18 mouse cellular contexts compared by ENCODE assay signal in the genomic region with DNA sequence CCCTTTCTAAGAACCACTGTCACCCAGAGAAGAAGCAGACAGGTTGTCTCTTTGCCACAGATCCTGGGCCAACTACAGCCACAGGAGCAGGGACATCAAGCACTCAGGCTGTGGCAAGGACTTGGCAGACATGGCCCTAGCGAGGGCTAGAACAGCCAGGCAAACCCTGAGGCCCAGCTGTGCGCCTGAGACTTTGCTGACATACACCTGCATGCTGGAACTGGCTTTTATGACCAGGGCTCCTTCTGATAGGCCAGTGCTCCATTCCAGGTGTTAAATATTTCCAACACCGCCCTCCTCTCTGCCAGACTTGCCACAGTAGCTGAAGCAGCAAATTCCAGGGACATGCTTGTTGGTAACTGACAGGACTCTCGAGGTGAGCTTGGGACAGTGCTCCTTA. TPM values are rescaled to one million over a fixed set of nuclear protein-coding genes. Genes with fewer than 3 reads are reported as not detected.
DNase-seq lines count a peak whose midpoint lies in the region; ATAC-seq lines count a peak whose summit lies in the region.
"Had no signal": no experiment of that assay in that cellular context is flagged by ENCODE, and none has a peak within 500 bp of the region (broad histone marks: within the 10 kb centered on the region; RNA-seq: fewer than 3 reads in every experiment).

No protein-coding gene starts in this region.

- no peak for DNase-seq in limb, embryonic 10.5 days (ENCODE audit: low spot score)
- peak; percentile 91 for DNase-seq in kidney, adult 9 months
- peak; percentile 21 to 50 for DNase-seq in kidney, postnatal 4 days
- no peak for DNase-seq in ovary, postnatal 10 days (ENCODE audit: low spot score)
- no peak for DNase-seq in lung, postnatal 14 days
- DNase-seq in hindbrain, embryonic 10.5 days (ENCODE audit: low spot score): no peak
- DNase-seq: cerebellum, postnatal 25 days; liver, embryonic 13.5 days; spleen, adult 18-20 months; thymus, postnatal 25 days had no signal

- no peaks in the 10 kb centered on the region for H3K27me3 ChIP-seq in limb, embryonic 12.5 days
- no peaks in the 10 kb centered on the region for H3K27me3 ChIP-seq in limb, embryonic 10.5 days (ENCODE audit: low read depth, poor library complexity, severe bottlenecking)
- no peaks in the 10 kb centered on the region for H3K27me3 ChIP-seq in intestine, embryonic 15.5 days (replicated peaks)
- no peaks in the 10 kb centered on the region; the same call in 1 of the 2 replicates for H3K27me3 ChIP-seq in hindbrain, embryonic 10.5 days (ENCODE audit: insufficient read depth, poor library complexity, severe bottlenecking)
- H3K27me3 ChIP-seq: lung, embryonic 15.5 days had no signal

- no peak overlapping the region for H3K4me3 ChIP-seq in limb, embryonic 12.5 days (replicated peaks)
- H3K4me3 ChIP-seq in limb, embryonic 10.5 days: no peak overlapping the region
- no peak overlapping the region for H3K4me3 ChIP-seq in intestine, embryonic 15.5 days (replicated peaks)
- no peak overlapping the region for H3K4me3 ChIP-seq in hindbrain, embryonic 10.5 days
- H3K4me3 ChIP-seq: left cerebral cortex, adult 2 months; liver, embryonic 13.5 days; lung, embryonic 15.5 days had no signal

- H3K9ac ChIP-seq in limb, embryonic 12.5 days (replicated peaks): no peak overlapping the region
- H3K9ac ChIP-seq in intestine, embryonic 15.5 days: no peak overlapping the region
- H3K9ac ChIP-seq: liver, embryonic 13.5 days; lung, embryonic 15.5 days had no signal

- ATAC-seq in limb, embryonic 12.5 days (ENCODE audit: insufficient number of reproducible peaks, insufficient read depth, low FRiP score, low TSS enrichment, low read depth): no peak
- ATAC-seq in intestine, embryonic 15.5 days: peak; percentile 86
- ATAC-seq: forebrain, embryonic 16.5 days; hindbrain, embryonic 16.5 days had no signal

- 71% methylated on average over 4 of the region's 4 CpGs for WGBS in limb, embryonic 12.5 days
- 74% methylated on average over 4 of the region's 4 CpGs for WGBS in limb, embryonic 10.5 days
- WGBS in intestine, embryonic 15.5 days: 54% methylated on average over 4 of the region's 4 CpGs
- WGBS in hindbrain, embryonic 10.5 days: 84% methylated on average over 4 of the region's 4 CpGs

- H3K4me1 ChIP-seq in limb, embryonic 12.5 days (replicated peaks): peaks cover under 1% of the 10 kb centered on the region
- peaks cover 6% of the 10 kb centered on the region for H3K4me1 ChIP-seq in limb, embryonic 10.5 days
- 0 out of 2 replicates have a peak, but pooled peaks cover 3% of the 10 kb centered on the region for H3K4me1 ChIP-seq in intestine, embryonic 15.5 days (replicated peaks)
- H3K4me1 ChIP-seq in hindbrain, embryonic 10.5 days (replicated peaks): peaks cover 18% of the 10 kb centered on the region
- H3K4me1 ChIP-seq: liver, embryonic 13.5 days; lung, embryonic 15.5 days had no signal

- H3K36me3 ChIP-seq in limb, embryonic 12.5 days: no peaks in the 10 kb centered on the region
- no peaks in the 10 kb centered on the region for H3K36me3 ChIP-seq in limb, embryonic 10.5 days
- H3K36me3 ChIP-seq in intestine, embryonic 15.5 days: no peaks in the 10 kb centered on the region
- no peaks in the 10 kb centered on the region for H3K36me3 ChIP-seq in hindbrain, embryonic 10.5 days
- H3K36me3 ChIP-seq: G1E; liver, embryonic 13.5 days; lung, embryonic 15.5 days had no signal

- H3K9me3 ChIP-seq in limb, embryonic 12.5 days: peaks cover 7% of the 10 kb centered on the region; the same call in 1 of the 2 replicates
- H3K9me3 ChIP-seq in limb, embryonic 10.5 days (replicated peaks): no peaks in the 10 kb centered on the region
- H3K9me3 ChIP-seq in intestine, embryonic 15.5 days: no peaks in the 10 kb centered on the region
- H3K9me3 ChIP-seq in hindbrain, embryonic 10.5 days: no peaks in the 10 kb centered on the region
- H3K9me3 ChIP-seq: G1E; liver, embryonic 13.5 days; lung, embryonic 15.5 days had no signal

- 0 out of 2 replicates have a peak overlapping the region, but pooled peaks have one; percentile 4 for H3K27ac ChIP-seq in limb, embryonic 12.5 days
- no peak overlapping the region for H3K27ac ChIP-seq in limb, embryonic 10.5 days
- H3K27ac ChIP-seq in intestine, embryonic 15.5 days: no peak overlapping the region
- H3K27ac ChIP-seq in hindbrain, embryonic 10.5 days: no peak overlapping the region
- H3K27ac ChIP-seq: left cerebral cortex, adult 2 months; liver, embryonic 13.5 days; lung, embryonic 15.5 days had no signal

- H3K4me2 ChIP-seq in limb, embryonic 12.5 days: no peak overlapping the region
- no peak overlapping the region for H3K4me2 ChIP-seq in intestine, embryonic 15.5 days (replicated peaks)
- H3K4me2 ChIP-seq: heart, embryonic 11.5 days; liver, embryonic 13.5 days; lung, embryonic 15.5 days had no signal

RNA-seq across cellular contexts. Expression of gene Slc2a12, which starts 3.9 kb away (rescaled TPM):
- 1.4 and 1.5 TPM in 2 replicates for polyA plus RNA-seq in limb, embryonic 12.5 days (2016; fragmentation: Nextera tagmentation; extraction: Ambion mirVana)
- 0.44 and 1.2 TPM in 2 replicates for polyA plus RNA-seq in limb, embryonic 10.5 days (2016; fragmentation: Nextera tagmentation; extraction: Ambion mirVana)
- 0.38 and 0.40 TPM in 2 replicates for polyA plus RNA-seq in intestine, embryonic 15.5 days (2015; fragmentation: Nextera tagmentation; extraction: Ambion mirVana)
- 1.9 and 2.0 TPM in 2 replicates for polyA plus RNA-seq in hindbrain, embryonic 10.5 days (2016; fragmentation: Nextera tagmentation; extraction: Ambion mirVana)
- polyA plus RNA-seq: G1E had no signal

Comparison
In these comparisons a context has a peak if more than half of its experiments do, and no peak if none do; other contexts are left out.
1. DNase-seq: peak in kidney, adult 9 months (single experiment) and kidney, postnatal 4 days (2 of 2); none in limb, embryonic 10.5 days (single experiment), ovary, postnatal 10 days (single experiment), lung, postnatal 14 days (single experiment) and hindbrain, embryonic 10.5 days (single experiment).